Comparison of ENCODE assay signal across 22 mouse cellular contexts in genomic region chr1:192058911-192059310, GRCm38 (mm10).
"Had no signal": no experiment of that assay in that cellular context is flagged by ENCODE, and none has a peak within 500 bp of the region (broad histone marks: within the 10 kb centered on the region; RNA-seq: fewer than 3 reads in every experiment).

No protein-coding gene starts in this region.

- H3K4me1 ChIP-seq: hindbrain, embryonic 13.5 days; hindbrain, embryonic 15.5 days; limb, embryonic 13.5 days had no signal

- H3K27ac ChIP-seq: heart, embryonic 10.5 days; hindbrain, embryonic 13.5 days; hindbrain, embryonic 15.5 days; hindbrain, postnatal 0 days; intestine, embryonic 15.5 days; kidney, postnatal 0 days; limb, embryonic 13.5 days; limb, embryonic 15.5 days had no signal

- H3K36me3 ChIP-seq: hindbrain, embryonic 13.5 days; hindbrain, embryonic 15.5 days had no signal

- H3K9ac ChIP-seq: heart, embryonic 12.5 days; hindbrain, embryonic 13.5 days; hindbrain, embryonic 15.5 days; intestine, embryonic 15.5 days; limb, embryonic 13.5 days; limb, embryonic 15.5 days had no signal

- DNase-seq: gastrocnemius, postnatal 14 days; gastrocnemius, postnatal 36 days; heart, adult 18-20 months; heart, postnatal 14 days; heart, postnatal 36 days; kidney, adult 18-20 months; kidney, adult 8-10 months; kidney, postnatal 14 days; kidney, postnatal 36 days; layer of hippocampus, adult 9-11 months; layer of hippocampus, postnatal 36 days; left cerebral cortex, postnatal 4 days had no signal

- H3K4me3 ChIP-seq: heart, embryonic 10.5 days; heart, embryonic 12.5 days; hindbrain, embryonic 13.5 days; hindbrain, embryonic 15.5 days; intestine, embryonic 15.5 days; limb, embryonic 13.5 days; limb, embryonic 15.5 days had no signal

- H3K4me2 ChIP-seq: heart, embryonic 12.5 days; hindbrain, embryonic 13.5 days; hindbrain, embryonic 15.5 days; intestine, embryonic 15.5 days; limb, embryonic 13.5 days; limb, embryonic 15.5 days had no signal

- H3K27me3 ChIP-seq: heart, embryonic 12.5 days; hindbrain, embryonic 13.5 days; hindbrain, embryonic 15.5 days; intestine, embryonic 15.5 days; limb, embryonic 13.5 days; limb, embryonic 15.5 days had no signal

- ATAC-seq: hindbrain, postnatal 0 days; intestine, embryonic 15.5 days; intestine, postnatal 0 days had no signal

- H3K9me3 ChIP-seq: hindbrain, embryonic 13.5 days; hindbrain, embryonic 15.5 days; intestine, embryonic 15.5 days had no signal
